Mouse (Mus musculus): ENCODE measurements around the gene Uhmk1. TPM values are rescaled to one million over a fixed set of nuclear protein-coding genes. Genes with fewer than 3 reads are reported as not detected.
"Not testable (repeated sequence)": the region's sequence is repeated elsewhere in the genome, so short reads cannot be mapped to it uniquely, and the experiment has no call there.

The Uhmk1 gene
- total and polyA plus RNA-seq, 3 experiments = 19.5 to 43.9 (median 28.9) TPM

DNA sequence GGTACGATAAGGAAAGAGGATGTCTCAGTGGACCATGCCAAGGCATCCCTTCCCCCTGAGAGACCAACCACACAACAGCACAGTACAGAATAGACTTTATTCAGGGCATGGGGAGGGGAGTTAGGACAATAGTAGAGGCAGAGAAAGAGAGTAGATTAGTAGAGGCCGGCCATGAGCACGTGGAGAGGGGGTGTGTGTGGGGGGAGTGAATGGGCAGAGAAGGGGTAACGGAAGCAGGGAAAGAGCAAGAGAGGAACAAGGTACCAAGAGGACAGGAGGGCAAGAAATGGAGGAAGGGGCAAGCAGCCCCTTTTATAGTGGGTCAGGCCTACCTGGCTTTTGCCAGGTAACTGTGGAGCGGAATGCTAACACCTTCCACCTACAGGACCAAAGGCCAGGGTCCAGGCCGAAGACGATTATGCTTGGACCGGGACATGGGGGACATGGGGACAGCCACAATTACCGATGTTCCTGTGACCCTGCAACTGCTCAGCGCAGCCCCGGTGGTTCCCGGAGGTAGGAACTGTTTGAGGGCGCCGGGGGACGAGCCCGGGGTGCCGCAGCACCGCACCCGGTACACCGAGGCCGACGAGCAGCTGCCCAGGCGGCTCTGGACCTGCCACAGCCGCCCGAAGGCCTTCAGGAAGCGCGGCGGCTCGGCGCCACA is 39.8 kb upstream of the Uhmk1 start:
- TF ChIP-seq ELF1 (IDR thresholded peaks at IDR 0.05; ENCODE audit: low read depth, low read length) (no peak), JUND (IDR thresholded peaks at IDR 0.05; ENCODE audit: low read depth, low read length) (no peak), SIN3A (IDR thresholded peaks at IDR 0.05; ENCODE audit: low read length) (no peak)
- Histone ChIP-seq H3K79me2 (ENCODE audit: control insufficient read depth, insufficient read depth, low read length, poor library complexity) (no peaks in the 10 kb centered on the region), H3K9ac (ENCODE audit: control insufficient read depth, low read depth, low read length, poor library complexity, severe bottlenecking) (no peak overlapping the region), H3K4me1 (ENCODE audit: control insufficient read depth in 1 of 2, insufficient read depth in 2 of 2, low read length in 2 of 2) (no peaks in the 10 kb centered on the region), H3K27me3 (ENCODE audit: control insufficient read depth in 1 of 2, insufficient read depth in 2 of 2, low read length in 2 of 2) (no peaks in the 10 kb centered on the region), H3K27ac (ENCODE audit: control insufficient read depth, low read depth, low read length) (no peak overlapping the region), H3K4me3 (ENCODE audit: control insufficient read depth in 1 of 2, insufficient read depth in 1 of 2, low read depth in 2 of 2, low read length in 2 of 2) (no peak overlapping the region), H3K9me3 (replicated peaks; ENCODE audit: insufficient read depth, low read length) (no peaks in the 10 kb centered on the region), H3K36me3 (ENCODE audit: control insufficient read depth in 1 of 2, insufficient read depth in 2 of 2, low read length in 2 of 2) (no peaks in the 10 kb centered on the region)
- no peak for DNase-seq (ENCODE audit: low read depth, low spot score)

- no peak for DNase-seq (ENCODE audit: low read depth, low spot score)
- no peak overlapping the region for H3K27ac ChIP-seq (ENCODE audit: control insufficient read depth, low read depth, low read length)
- TF ChIP-seq ZMIZ1 (IDR thresholded peaks at IDR 0.05; ENCODE audit: low read depth, low read length) (no peak), NELFE (IDR thresholded peaks at IDR 0.05; ENCODE audit: low read depth, low read length) (no peak), TAL1 (IDR thresholded peaks at IDR 0.05; ENCODE audit: low read length) (no peak), MXI1 (IDR thresholded peaks at IDR 0.05; ENCODE audit: low read depth, low read length) (no peak), GABPA (IDR thresholded peaks at IDR 0.05; ENCODE audit: low read depth, low read length) (no peak), MAFK (IDR thresholded peaks at IDR 0.05; ENCODE audit: borderline replicate concordance, low read depth, low read length) (no peak), USF1 (IDR thresholded peaks at IDR 0.05; ENCODE audit: low read depth, low read length) (no peak), POLR2A (IDR thresholded peaks at IDR 0.05; ENCODE audit: control insufficient read depth in 1 of 2, insufficient read depth in 1 of 2, low read depth in 1 of 2, low read length in 2 of 2, poor library complexity in 1 of 2) (no peak), RAD21 (IDR thresholded peaks at IDR 0.05; ENCODE audit: low read depth, low read length) (no peak), HCFC1 (IDR thresholded peaks at IDR 0.05; ENCODE audit: low read depth, low read length) (no peak), TCF12 (IDR thresholded peaks at IDR 0.05; ENCODE audit: low read depth, low read length) (no peak), CTCF (IDR thresholded peaks at IDR 0.05 in 2 of 3, conservative IDR thresholded peaks at IDR 0.05 in 1 of 3; ENCODE audit: control insufficient read depth in 1 of 3, insufficient read depth in 1 of 3, low read depth in 2 of 3, low read length in 3 of 3, poor library complexity in 1 of 3, severe bottlenecking in 1 of 3) (no peak), GATA1 (IDR thresholded peaks at IDR 0.05; ENCODE audit: low read depth, low read length) (no peak), ETS1 (IDR thresholded peaks at IDR 0.05; ENCODE audit: low read depth, low read length) (no peak)
Measured at GRCm38 (mm10) chr1:170245016-170245415, 29.8 kb upstream of the Uhmk1 start.

DNA sequence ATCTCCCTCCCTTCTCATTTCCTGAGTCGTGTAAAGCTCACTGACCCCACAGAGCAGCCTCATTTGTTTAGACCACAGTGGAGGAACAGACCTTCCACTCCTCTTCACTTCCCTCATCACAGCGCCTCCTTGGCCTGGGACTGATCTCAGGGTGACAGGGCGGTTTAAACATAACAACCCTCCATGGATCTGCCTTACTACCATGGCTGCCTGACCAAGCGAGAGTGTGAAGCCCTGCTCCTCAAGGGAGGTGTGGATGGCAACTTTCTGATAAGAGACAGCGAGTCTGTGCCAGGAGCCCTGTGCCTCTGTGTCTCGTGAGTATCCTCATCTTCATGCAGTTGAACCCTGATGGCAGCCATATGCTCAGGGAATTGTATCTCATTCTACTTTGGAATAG is 17.5 kb upstream of the Uhmk1 start, which contains the start of gene Sh2d1b2:
Sh2d1b2 (plus strand) TSS at position 62 of the 400 bp plus-strand sequence.
- not testable (repeated sequence) for DNase-seq (ENCODE audit: low read depth, low spot score); H3K36me3 ChIP-seq (ENCODE audit: control insufficient read depth in 1 of 2, insufficient read depth in 2 of 2, low read length in 2 of 2); H3K4me1 ChIP-seq (ENCODE audit: control insufficient read depth in 1 of 2, insufficient read depth in 2 of 2, low read length in 2 of 2); H3K27me3 ChIP-seq (ENCODE audit: control insufficient read depth in 1 of 2, insufficient read depth in 2 of 2, low read length in 2 of 2); H3K79me2 ChIP-seq (ENCODE audit: control insufficient read depth, insufficient read depth, low read length, poor library complexity); H3K9me3 ChIP-seq (replicated peaks; ENCODE audit: insufficient read depth, low read length); H3K4me3 ChIP-seq (ENCODE audit: control insufficient read depth in 1 of 2, insufficient read depth in 1 of 2, low read depth in 2 of 2, low read length in 2 of 2); H3K9ac ChIP-seq (ENCODE audit: control insufficient read depth, low read depth, low read length, poor library complexity, severe bottlenecking); H3K27ac ChIP-seq (ENCODE audit: control insufficient read depth, low read depth, low read length)

More at GRCm38 (mm10) chr1:170245016-170245415, 29.8 kb upstream of the Uhmk1 start:
- no peaks in the 10 kb centered on the region for H3K79me2 ChIP-seq (ENCODE audit: control insufficient read depth, insufficient read depth, low read length, poor library complexity)
- no peaks in the 10 kb centered on the region for H3K36me3 ChIP-seq (ENCODE audit: control insufficient read depth in 1 of 2, insufficient read depth in 2 of 2, low read length in 2 of 2)
- H3K4me3 ChIP-seq (ENCODE audit: control insufficient read depth in 1 of 2, insufficient read depth in 1 of 2, low read depth in 2 of 2, low read length in 2 of 2) = no peak overlapping the region
- no peak overlapping the region for H3K9ac ChIP-seq (ENCODE audit: control insufficient read depth, low read depth, low read length, poor library complexity, severe bottlenecking)
- no peaks in the 10 kb centered on the region for H3K4me1 ChIP-seq (ENCODE audit: control insufficient read depth in 1 of 2, insufficient read depth in 2 of 2, low read length in 2 of 2)
- H3K27me3 ChIP-seq (ENCODE audit: control insufficient read depth in 1 of 2, insufficient read depth in 2 of 2, low read length in 2 of 2) = no peaks in the 10 kb centered on the region
- H3K9me3 ChIP-seq (replicated peaks; ENCODE audit: insufficient read depth, low read length) = no peaks in the 10 kb centered on the region
